Mouse (Mus musculus) limb, embryonic 13.5 days (tissue): ENCODE data around the gene Manba. TPM values are rescaled to one million over a fixed set of nuclear protein-coding genes. Genes with fewer than 3 reads are reported as not detected.

ENCODE experiments used
- ATAC-seq: fragments of 200-750 bp; cut with Nextera tagmentation; 2 replicates; pipeline ENCODE4 v1.8.0; 2017; ENCODE audit warnings: low read depth, moderate number of reproducible peaks, moderate TSS enrichment; ENCODE audit not compliant: low FRiP score
- H3K27ac ChIP-seq: fragments of 300-500 bp; sonication (generic); 2 replicates; pipeline ENCODE4 v1.5.1; 2015; ENCODE audit warnings: inconsistent platforms, mild to moderate bottlenecking, moderate library complexity
- H3K27me3 ChIP-seq: fragments of 300-500 bp; sonication (generic); 2 replicates; pipeline ENCODE4 v1.6.1; 2015; ENCODE audit warnings: mild to moderate bottlenecking, inconsistent platforms
- H3K36me3 ChIP-seq: fragments of 300-500 bp; sonication (generic); 2 replicates; pipeline ENCODE4 v1.6.1; 2015; ENCODE audit warnings: inconsistent platforms, mild to moderate bottlenecking, moderate library complexity
- H3K4me1 ChIP-seq: fragments of 300-500 bp; sonication (generic); 2 replicates; pipeline ENCODE4 v1.6.1; 2015; ENCODE audit warnings: inconsistent platforms
- H3K4me2 ChIP-seq: fragments of 300-500 bp; sonication (generic); replicated peaks from 2 replicates; pipeline ENCODE4 v1.6.1; 2015; ENCODE audit warnings: inconsistent platforms, mild to moderate bottlenecking, moderate library complexity
- H3K4me3 ChIP-seq: fragments of 300-500 bp; sonication (generic); 2 replicates; pipeline ENCODE4 v1.5.1; 2015; ENCODE audit warnings: moderate library complexity, mild to moderate bottlenecking, inconsistent platforms
- H3K9ac ChIP-seq: fragments of 300-500 bp; sonication (generic); 2 replicates; pipeline ENCODE4 v1.6.1; 2015; ENCODE audit warnings: mild to moderate bottlenecking, inconsistent platforms
- H3K9me3 ChIP-seq: fragments of 300-500 bp; sonication (generic); 2 replicates; pipeline ENCODE4 v1.6.1; 2016; ENCODE audit warnings: inconsistent platforms
- WGBS: fragments of 180-500 bp; shearing (Covaris S2); methylation state at CpG from one replicate; pipeline ENCODE4 v1.1.7; 2015; 5-methylcytosine and 5-hydroxymethylcytosine counted together
- polyA plus RNA-seq: library from polyadenylated mRNA; unstranded; fragments of >200 nt; fragmentation: Nextera tagmentation; extraction: Ambion mirVana; gene quantifications from 2 replicates; pipeline ENCODE4 v1.2.1, GENCODE M21; 2015

Manba gene
- polyA plus RNA-seq, 1 experiment from 2014 or later: 5.7 TPM

GRCm38 (mm10) chr3:135547298-135547697 lies 61.9 kb downstream of the Manba start:
- Histone ChIP-seq H3K27ac (no peak overlapping the region), H3K27me3 (no peaks in the 10 kb centered on the region), H3K9ac (no peak overlapping the region), H3K9me3 (no peaks in the 10 kb centered on the region), H3K36me3 (no peaks in the 10 kb centered on the region), H3K4me2 (no peak overlapping the region), H3K4me1 (no peaks in the 10 kb centered on the region), H3K4me3 (no peak overlapping the region)
- no peak for ATAC-seq
- WGBS: 90% methylated on average over 8 of the region's 8 CpGs

DNA sequence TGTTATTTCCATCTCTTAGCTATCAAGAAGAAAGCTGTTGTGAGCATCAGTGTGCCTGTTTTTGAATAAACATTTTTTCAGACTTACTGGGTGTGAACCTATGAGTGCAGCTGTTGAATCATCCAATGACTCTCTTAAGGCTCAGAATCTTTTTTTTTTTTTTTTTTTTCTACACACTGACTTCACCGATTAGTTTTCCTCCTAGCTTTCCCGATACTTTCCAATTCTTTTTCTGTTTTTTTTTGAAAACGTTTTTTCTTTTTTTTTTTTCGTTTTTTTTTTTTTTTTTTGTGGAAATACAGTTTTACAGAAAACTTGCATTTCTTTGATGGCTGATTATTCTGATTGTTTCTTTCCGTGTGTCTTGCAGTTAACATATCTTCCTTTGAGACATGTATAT lies 67.5 kb downstream of the Manba start:
- Histone ChIP-seq H3K4me1 (no peaks in the 10 kb centered on the region), H3K27me3 (no peaks in the 10 kb centered on the region), H3K4me2 (no peak overlapping the region), H3K9ac (no peak overlapping the region), H3K4me3 (no peak overlapping the region), H3K9me3 (no peaks in the 10 kb centered on the region), H3K36me3 (no peaks in the 10 kb centered on the region), H3K27ac (no peak overlapping the region)
- ATAC-seq: no peak
- WGBS: 75% methylated on average over 5 of the region's 5 CpGs

GRCm38 (mm10) chr3:135555192-135555591 lies 69.8 kb downstream of the Manba start:
- Histone ChIP-seq H3K36me3 (no peaks in the 10 kb centered on the region), H3K27me3 (no peaks in the 10 kb centered on the region), H3K27ac (no peak overlapping the region), H3K4me1 (no peaks in the 10 kb centered on the region), H3K9me3 (no peaks in the 10 kb centered on the region), H3K4me3 (no peak overlapping the region), H3K9ac (no peak overlapping the region), H3K4me2 (no peak overlapping the region)
- WGBS: 74% methylated on average over 6 of the region's 6 CpGs
- ATAC-seq: no peak

- no peaks in the 10 kb centered on the region for H3K36me3 ChIP-seq
- H3K27ac ChIP-seq: no peak overlapping the region
- no peaks in the 10 kb centered on the region for H3K4me1 ChIP-seq
- no peak for ATAC-seq
- no peak overlapping the region for H3K4me2 ChIP-seq
- no peak overlapping the region for H3K4me3 ChIP-seq
- H3K27me3 ChIP-seq: no peaks in the 10 kb centered on the region
- no peak overlapping the region for H3K9ac ChIP-seq
- H3K9me3 ChIP-seq: no peaks in the 10 kb centered on the region
- 78% methylated on average over 7 of the region's 7 CpGs for WGBS
Measured at GRCm38 (mm10) chr3:135556052-135556587, 70.7 kb downstream of the Manba start.

DNA sequence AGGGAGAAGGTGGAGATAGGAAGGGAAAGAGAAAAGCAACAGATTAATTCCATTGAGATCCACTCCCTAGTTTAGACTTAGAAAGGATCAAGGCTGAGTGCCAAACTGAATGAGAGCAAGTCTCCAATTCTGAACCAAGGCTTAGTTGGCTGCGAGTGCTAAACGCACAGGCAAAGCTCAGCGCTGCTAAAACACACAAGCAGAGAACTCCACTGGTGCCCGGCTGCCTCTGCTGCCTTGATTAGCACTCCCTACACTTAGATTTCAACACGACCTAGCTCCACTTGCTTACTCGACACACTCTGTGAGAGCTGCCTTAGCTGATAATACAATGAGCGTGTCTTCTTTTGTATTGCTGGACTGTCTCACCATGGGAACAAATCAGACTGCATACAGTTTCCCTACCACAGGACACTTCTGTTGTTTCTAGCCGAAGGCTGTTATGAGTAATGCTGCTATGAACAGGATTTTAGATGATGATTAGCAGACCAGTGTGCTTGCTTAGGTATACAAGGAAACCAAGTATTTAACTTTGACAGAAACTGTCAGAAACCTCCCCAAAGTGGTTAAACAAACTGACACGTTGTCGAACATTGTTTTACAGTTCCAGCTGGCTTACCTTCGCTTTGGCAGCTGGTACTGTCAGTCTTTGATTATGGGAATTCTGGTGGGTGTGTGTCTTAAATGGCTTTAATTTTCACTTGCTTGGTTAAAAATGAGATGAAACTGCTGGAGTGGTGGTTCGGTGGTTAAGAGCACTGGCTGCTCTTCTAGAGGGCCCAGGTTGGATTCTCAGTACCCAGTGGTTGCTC lies 71.6 kb downstream of the Manba start:
- ATAC-seq: no peak
- Histone ChIP-seq H3K4me2 (no peak overlapping the region), H3K9ac (no peak overlapping the region), H3K36me3 (no peaks in the 10 kb centered on the region), H3K4me3 (no peak overlapping the region), H3K27me3 (no peaks in the 10 kb centered on the region), H3K9me3 (no peaks in the 10 kb centered on the region), H3K4me1 (no peaks in the 10 kb centered on the region), H3K27ac (no peak overlapping the region)
- WGBS: 90% methylated on average over 12 of the region's 12 CpGs

GRCm38 (mm10) chr3:135562036-135562435 lies 76.6 kb downstream of the Manba start:
- Histone ChIP-seq H3K27ac (no peak overlapping the region), H3K27me3 (no peaks in the 10 kb centered on the region), H3K4me3 (no peak overlapping the region), H3K4me1 (no peaks in the 10 kb centered on the region; the same call in 1 of the 2 replicates), H3K9me3 (no peaks in the 10 kb centered on the region), H3K36me3 (no peaks in the 10 kb centered on the region), H3K9ac (no peak overlapping the region), H3K4me2 (no peak overlapping the region)
- ATAC-seq: no peak
- WGBS: 79% methylated on average over 7 of the region's 7 CpGs

DNA sequence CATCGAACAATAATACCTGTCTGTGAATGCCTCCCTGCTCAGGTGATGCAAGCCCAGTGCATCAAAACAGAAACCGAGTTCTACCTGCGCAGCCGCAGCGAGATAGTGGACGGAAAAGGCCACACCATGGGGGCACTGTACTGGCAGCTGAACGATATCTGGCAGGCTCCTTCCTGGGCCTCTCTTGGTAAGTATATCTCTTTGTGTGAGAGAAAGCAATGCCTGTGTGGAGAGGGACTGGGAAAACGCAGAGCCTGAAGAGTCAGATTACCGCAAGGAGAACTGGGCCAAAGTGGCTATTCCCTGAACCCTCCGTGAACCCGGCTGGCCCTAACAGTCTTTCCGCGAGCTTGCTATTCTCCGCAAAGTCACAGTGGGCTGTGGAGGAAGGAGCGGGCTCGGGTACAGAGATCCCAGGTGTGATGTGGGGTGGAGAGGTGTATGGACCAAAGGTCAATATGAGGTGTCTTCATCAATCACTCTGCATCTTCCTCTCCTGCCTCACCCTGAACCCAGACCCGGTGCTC lies 77.8 kb downstream of the Manba start:
- Histone ChIP-seq H3K36me3 (no peaks in the 10 kb centered on the region), H3K4me1 (no peaks in the 10 kb centered on the region; the same call in 1 of the 2 replicates), H3K9me3 (no peaks in the 10 kb centered on the region), H3K4me2 (no peak overlapping the region), H3K4me3 (no peak overlapping the region), H3K9ac (no peak overlapping the region), H3K27ac (no peak overlapping the region), H3K27me3 (no peaks in the 10 kb centered on the region)
- WGBS: 80% methylated on average over 17 of the region's 17 CpGs
- ATAC-seq: peak; percentile 59; the same call in 1 of the 2 replicates

DNA sequence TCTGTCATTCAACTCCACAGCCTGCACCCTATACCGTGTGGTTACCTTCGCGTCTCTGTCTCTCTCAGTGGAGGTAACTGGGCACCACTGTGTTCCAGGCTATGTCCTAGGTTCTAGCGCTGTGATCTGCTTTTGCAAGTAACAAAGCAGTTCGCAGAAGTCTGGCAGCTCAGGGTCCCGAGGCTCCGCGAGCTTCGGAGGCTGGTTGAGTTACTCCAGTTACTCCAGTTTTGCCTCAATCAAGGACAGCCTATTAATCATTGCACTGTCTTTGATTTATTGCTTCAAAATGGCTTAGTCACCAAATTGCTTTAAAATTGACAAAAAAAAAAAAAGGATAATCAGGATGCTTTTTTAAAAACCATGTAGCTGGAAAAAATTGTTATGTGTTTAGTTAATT lies 79.3 kb downstream of the Manba start:
- Histone ChIP-seq H3K4me3 (no peak overlapping the region), H3K27me3 (no peaks in the 10 kb centered on the region), H3K9me3 (no peaks in the 10 kb centered on the region), H3K36me3 (no peaks in the 10 kb centered on the region), H3K4me2 (no peak overlapping the region), H3K27ac (no peak overlapping the region), H3K9ac (no peak overlapping the region), H3K4me1 (no peaks in the 10 kb centered on the region; the same call in 1 of the 2 replicates)
- ATAC-seq: no peak
- WGBS: 81% methylated on average over 9 of the region's 9 CpGs

DNA sequence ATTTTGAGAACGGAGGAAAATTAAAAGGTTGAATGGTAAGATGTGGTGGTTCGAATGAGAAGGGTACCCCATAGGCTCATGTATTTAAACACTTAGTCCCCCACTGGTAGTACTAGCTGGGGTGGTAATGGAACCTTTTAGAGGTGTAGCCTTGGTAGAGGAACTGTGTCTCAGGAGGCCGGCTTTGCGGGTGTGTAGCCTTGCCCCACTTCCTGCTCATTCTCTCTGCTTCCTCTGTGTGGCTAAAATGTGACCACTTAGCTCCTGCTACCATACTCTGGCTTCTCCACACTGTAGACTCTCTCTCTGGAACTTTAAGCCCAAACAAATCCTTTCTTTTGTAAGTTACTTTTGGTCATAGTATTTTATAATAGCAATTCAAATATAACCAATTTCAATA lies 79.9 kb downstream of the Manba start:
- Histone ChIP-seq H3K9ac (no peak overlapping the region), H3K36me3 (no peaks in the 10 kb centered on the region), H3K9me3 (no peaks in the 10 kb centered on the region), H3K27ac (no peak overlapping the region), H3K4me3 (no peak overlapping the region), H3K27me3 (no peaks in the 10 kb centered on the region), H3K4me2 (no peak overlapping the region), H3K4me1 (no peaks in the 10 kb centered on the region; the same call in 1 of the 2 replicates)
- ATAC-seq: no peak
- WGBS: 82% methylated on average over 4 of the region's 4 CpGs

GRCm38 (mm10) chr3:135567888-135568287 lies 82.5 kb downstream of the Manba start:
- no peak overlapping the region for H3K27ac ChIP-seq
- H3K4me3 ChIP-seq: no peak overlapping the region
- no peaks in the 10 kb centered on the region; the same call in 1 of the 2 replicates for H3K4me1 ChIP-seq
- H3K9me3 ChIP-seq: no peaks in the 10 kb centered on the region
- H3K9ac ChIP-seq: no peak overlapping the region
- H3K36me3 ChIP-seq: no peaks in the 10 kb centered on the region
- 72% methylated on average over 6 of the region's 6 CpGs for WGBS
- H3K27me3 ChIP-seq: no peaks in the 10 kb centered on the region
- H3K4me2 ChIP-seq: no peak overlapping the region
- no peak for ATAC-seq

GRCm38 (mm10) chr3:135568633-135569032 lies 83.2 kb downstream of the Manba start:
- H3K4me3 ChIP-seq: no peak overlapping the region
- H3K4me2 ChIP-seq: no peak overlapping the region
- no peaks in the 10 kb centered on the region for H3K27me3 ChIP-seq
- ATAC-seq: no peak
- H3K36me3 ChIP-seq: no peaks in the 10 kb centered on the region
- H3K9ac ChIP-seq: no peak overlapping the region
- no peak overlapping the region for H3K27ac ChIP-seq
- no peaks in the 10 kb centered on the region; the same call in 1 of the 2 replicates for H3K4me1 ChIP-seq
- 67% methylated on average over 5 of the region's 5 CpGs for WGBS
- no peaks in the 10 kb centered on the region for H3K9me3 ChIP-seq

- Histone ChIP-seq H3K36me3 (no peaks in the 10 kb centered on the region), H3K9me3 (no peaks in the 10 kb centered on the region), H3K4me2 (peak overlapping the region; percentile 22; the same call in 1 of the 2 replicates), H3K27ac (no peak overlapping the region), H3K27me3 (no peaks in the 10 kb centered on the region), H3K4me1 (no peaks in the 10 kb centered on the region; the same call in 1 of the 2 replicates), H3K4me3 (0 out of 2 replicates have a peak overlapping the region, but pooled peaks have one; percentile 0), H3K9ac (no peak overlapping the region)
- ATAC-seq: no peak
- 64% methylated on average over 13 of the region's 13 CpGs for WGBS
Measured at GRCm38 (mm10) chr3:135571540-135571939, 86.1 kb downstream of the Manba start.
